Mouse (Mus musculus) liver, postnatal 0 days (tissue): ENCODE measurements around the gene Pla2r1.

Experiments
- CTCF ChIP-seq: sonication (generic); IDR thresholded peaks from 2 replicates; pipeline ENCODE4 v1.5.1; 2016; ENCODE audit warnings: antibody characterized with exemption, low read depth
- EP300 ChIP-seq: IDR thresholded peaks from 2 replicates; pipeline ENCODE4 v1.6.1; 2016; ENCODE audit warnings: antibody characterized with exemption, low read depth, mild to moderate bottlenecking

GRCm38 (mm10) chr2:60505145-60505544 is 48.0 kb downstream of the Pla2r1 start:
- TF ChIP-seq CTCF (no peak), EP300 (no peak)
